Mouse (Mus musculus) forebrain, embryonic 14.5 days (tissue): ENCODE measurements around the gene Slc16a5. TPM values are rescaled to one million over a fixed set of nuclear protein-coding genes. Genes with fewer than 3 reads are reported as not detected.

Experiments
- ATAC-seq: fragments of 200-750 bp; cut with Nextera tagmentation; 2 replicates; pipeline ENCODE4 v1.8.0; 2017; ENCODE audit warnings: mild to moderate bottlenecking, moderate library complexity
- DNase-seq: peaks from one replicate; pipeline ENCODE4 v3.0.0-alpha.2; 2015; ENCODE audit warnings: low spot score
- H3K27ac ChIP-seq: fragments of 300-500 bp; sonication (generic); 2 replicates; pipeline ENCODE4 v1.5.1; 2014; ENCODE audit warnings: low read depth, mild to moderate bottlenecking, control low read depth, low read length, moderate library complexity
- H3K27me3 ChIP-seq: fragments of 300-500 bp; sonication (generic); replicated peaks from 2 replicates; pipeline ENCODE4 v1.6.1; 2014; ENCODE audit warnings: low read length, control low read depth, mixed read lengths; ENCODE audit not compliant: control insufficient read depth, insufficient read depth
- H3K36me3 ChIP-seq: fragments of 300-500 bp; sonication (generic); 2 replicates; pipeline ENCODE4 v1.6.1; 2014; ENCODE audit warnings: low read length, control low read depth; ENCODE audit not compliant: control insufficient read depth, insufficient read depth
- H3K4me1 ChIP-seq: fragments of 300-500 bp; sonication (generic); 2 replicates; pipeline ENCODE4 v1.6.1; 2014; ENCODE audit warnings: antibody characterized with exemption, low read length, control low read depth; ENCODE audit not compliant: control insufficient read depth, insufficient read depth
- H3K4me2 ChIP-seq: fragments of 300-500 bp; sonication (generic); 2 replicates; pipeline ENCODE4 v1.6.1; 2014; ENCODE audit warnings: mild to moderate bottlenecking, control low read depth, low read length
- H3K4me3 ChIP-seq: fragments of 300-500 bp; sonication (generic); 2 replicates; pipeline ENCODE4 v1.5.1; 2014; ENCODE audit warnings: low read depth, low read length, control low read depth
- H3K9ac ChIP-seq: fragments of 300-500 bp; sonication (generic); 2 replicates; pipeline ENCODE4 v1.6.1; 2014; ENCODE audit warnings: mild to moderate bottlenecking, low read length, control low read depth, moderate library complexity
- H3K9me3 ChIP-seq: fragments of 300-500 bp; sonication (generic); replicated peaks from 2 replicates; pipeline ENCODE4 v1.6.1; 2016; ENCODE audit warnings: low read length, control low read depth, mixed read lengths; ENCODE audit not compliant: control insufficient read depth
- WGBS: fragments of 180-500 bp; shearing (Covaris S2); extraction: QIAGEN DNeasy Blood & Tissue Kit; methylation state at CpG from one replicate; pipeline ENCODE4 v1.1.7; 2014; 5-methylcytosine and 5-hydroxymethylcytosine counted together
- microRNA-seq: library from miRNA; unstranded; fragments of <30 nt; microRNA quantifications from one replicate; pipeline ENCODE4, GENCODE M21; 2016
- polyA plus RNA-seq: library from polyadenylated mRNA; unstranded; fragments of >200 nt; fragmentation: Nextera tagmentation; extraction: Ambion mirVana; gene quantifications from 2 replicates; pipeline ENCODE4 v1.2.1, GENCODE M21; 2014

Slc16a5 gene
- polyA plus RNA-seq, 1 experiment from 2014 or later = not detected

GRCm38 (mm10) chr11:115522703-115523102 is 60.4 kb downstream of the Slc16a5 start:
- DNase-seq (no peak), ATAC-seq (no peak)
- Histone ChIP-seq H3K27ac (no peak overlapping the region), H3K4me1 (no peaks in the 10 kb centered on the region), H3K9me3 (no peaks in the 10 kb centered on the region), H3K4me3 (no peak overlapping the region), H3K4me2 (no peak overlapping the region), H3K9ac (no peak overlapping the region), H3K36me3 (peaks cover 62% of the 10 kb centered on the region), H3K27me3 (no peaks in the 10 kb centered on the region)
- WGBS = 71% methylated on average over 2 of the region's 2 CpGs

Small RNAs within 50 kb of the gene (microRNA-seq; reads per million reads assigned to microRNA genes)
- gene Mir3968 = not detected

Other genes with a start within 250 kb of the Slc16a5 start
- 0.12 and 0.14 TPM in 2 replicates for gene Grin2c, start 195.2 kb upstream of the Slc16a5 start, polyA plus RNA-seq
- 17.2 and 20.0 TPM in 2 replicates for gene Fdxr, start 185.4 kb upstream of the Slc16a5 start, polyA plus RNA-seq
- 0.24 and 0.40 TPM in 2 replicates for gene Fads6, start 164.8 kb upstream of the Slc16a5 start, polyA plus RNA-seq
- not detected in 2 replicates for gene Otop2, start 155.3 kb upstream of the Slc16a5 start, polyA plus RNA-seq
- not detected in 2 replicates for gene Ush1g, start 140.4 kb upstream of the Slc16a5 start, polyA plus RNA-seq
- gene Otop3, start 127.7 kb upstream of the Slc16a5 start, polyA plus RNA-seq = 0.06 and 0.09 TPM in 2 replicates
- gene Hid1, start 94.7 kb upstream of the Slc16a5 start, polyA plus RNA-seq = 32.0 and 36.3 TPM in 2 replicates
- 17.7 and 19.0 TPM in 2 replicates for gene Cdr2l, start 80.6 kb upstream of the Slc16a5 start, polyA plus RNA-seq
- 203 and 253 TPM in 2 replicates for gene Mrpl58, start 58.7 kb upstream of the Slc16a5 start, polyA plus RNA-seq
- gene Atp5h, start 42.5 kb upstream of the Slc16a5 start, polyA plus RNA-seq = 768 and 904 TPM in 2 replicates
- gene Kctd2, start 42.3 kb upstream of the Slc16a5 start, polyA plus RNA-seq = 17.8 and 17.9 TPM in 2 replicates
- gene Trim80, start 21.9 kb upstream of the Slc16a5 start, polyA plus RNA-seq = not detected in 2 replicates
- gene Armc7, start 13.2 kb downstream of the Slc16a5 start, polyA plus RNA-seq = 11.5 and 14.6 TPM in 2 replicates
- 95.5 and 107 TPM in 2 replicates for gene Nt5c, start 29.4 kb downstream of the Slc16a5 start, polyA plus RNA-seq
- 2,151 and 2,168 TPM in 2 replicates for gene Jpt1, start 51.9 kb downstream of the Slc16a5 start, polyA plus RNA-seq
- 1,356 and 1,420 TPM in 2 replicates for gene Sumo2, start 73.8 kb downstream of the Slc16a5 start, polyA plus RNA-seq
- 117 and 122 TPM in 2 replicates for gene Nup85, start 102.0 kb downstream of the Slc16a5 start, polyA plus RNA-seq
- 72.1 and 81.5 TPM in 2 replicates for gene Mrps7, start 141.5 kb downstream of the Slc16a5 start, polyA plus RNA-seq
- 18.1 and 22.7 TPM in 2 replicates for gene Gga3, start 141.6 kb downstream of the Slc16a5 start, polyA plus RNA-seq
- gene Mif4gd, start 150.5 kb downstream of the Slc16a5 start, polyA plus RNA-seq = 9.5 and 12.5 TPM in 2 replicates
- 38.3 and 50.1 TPM in 2 replicates for gene Slc25a19, start 165.8 kb downstream of the Slc16a5 start, polyA plus RNA-seq
- gene Grb2, start 246.1 kb downstream of the Slc16a5 start, polyA plus RNA-seq = 108 and 113 TPM in 2 replicates